Mouse (Mus musculus) heart, adult 11 months (tissue): ENCODE results near the gene Tas2r105.

Source experiments
- DNase-seq: peaks from one replicate; pipeline ENCODE4 v3.0.0; 2022

Tas2r105 gene

GRCm38 (mm10) chr6:131687395-131687794, at the start of gene Tas2r105:
Gene Tas2r105 (minus strand): TSS chr6:131687495.
- DNase-seq: no peak

DNA sequence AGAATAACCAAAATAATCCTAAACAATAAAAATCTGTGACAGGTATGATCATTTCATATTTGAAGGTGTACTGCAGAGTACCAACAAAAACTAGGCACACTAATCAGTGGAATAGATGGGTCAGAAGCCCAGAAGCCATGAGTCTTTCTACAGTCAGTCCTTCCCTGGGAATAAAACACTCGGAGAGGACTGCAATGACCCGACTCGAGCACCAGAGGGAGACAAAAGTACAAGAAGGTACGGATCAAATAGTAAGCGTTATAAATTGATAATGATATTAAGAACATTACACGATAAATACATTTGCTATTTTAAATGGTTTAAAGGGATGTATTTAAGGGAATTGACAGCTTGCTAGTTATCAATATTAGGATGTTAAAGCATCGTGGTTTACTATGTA, 25.5 kb upstream of the Tas2r105 start:
- DNase-seq: no peak

DNA sequence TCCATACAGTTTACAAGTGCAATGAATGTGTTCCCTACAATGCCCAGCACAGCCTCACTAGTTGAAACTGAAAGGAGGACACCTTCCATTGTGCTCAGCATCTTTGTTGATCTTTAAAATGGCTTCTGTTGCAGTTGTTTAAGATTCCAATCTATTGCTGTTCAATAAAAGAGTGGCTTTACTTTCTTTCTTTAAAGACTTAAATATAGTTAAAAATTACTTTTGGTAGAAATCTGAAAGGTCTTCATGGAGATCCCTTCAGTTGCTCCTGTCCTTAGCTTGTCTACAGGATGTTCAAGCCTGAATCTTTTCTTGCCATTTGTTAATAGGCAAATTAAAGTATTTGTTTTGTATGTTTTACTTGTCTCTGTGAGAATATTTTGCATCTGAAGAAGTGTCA, 2.7 kb upstream of the Tas2r105 start, which contains the start of gene Tas2r114:
Gene Tas2r114 (minus strand): TSS at position 101 of the 400 bp plus-strand sequence.
- DNase-seq: no peak

- no peak for DNase-seq
Measured at GRCm38 (mm10) chr6:131685644-131686043, 1.7 kb downstream of the Tas2r105 start, which contains the start of gene Tas2r104. Gene Tas2r104 (minus strand): TSS chr6:131685744.

DNA sequence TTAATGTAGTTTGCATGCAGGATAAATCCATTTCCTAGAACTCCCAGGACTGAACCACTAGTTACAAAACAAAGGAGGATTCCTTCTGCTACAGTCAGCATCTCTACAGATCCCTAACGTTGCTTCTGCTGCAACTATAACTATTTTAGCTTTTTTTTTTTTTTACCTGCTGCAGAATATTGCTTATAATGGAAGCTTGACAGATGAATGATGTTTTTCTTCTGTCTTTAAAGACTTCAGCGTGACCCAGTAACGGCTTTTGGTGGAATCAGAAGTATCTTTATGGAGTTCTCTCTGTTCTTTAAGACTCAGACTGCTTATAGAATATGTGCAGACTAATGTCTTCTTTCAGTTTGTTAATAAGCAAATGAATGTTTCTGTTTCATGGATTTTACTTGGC, 8.5 kb downstream of the Tas2r105 start, which contains the start of gene Tas2r106:
Gene Tas2r106 (minus strand): TSS at position 101 of the 400 bp plus-strand sequence.
- DNase-seq: no peak

DNA sequence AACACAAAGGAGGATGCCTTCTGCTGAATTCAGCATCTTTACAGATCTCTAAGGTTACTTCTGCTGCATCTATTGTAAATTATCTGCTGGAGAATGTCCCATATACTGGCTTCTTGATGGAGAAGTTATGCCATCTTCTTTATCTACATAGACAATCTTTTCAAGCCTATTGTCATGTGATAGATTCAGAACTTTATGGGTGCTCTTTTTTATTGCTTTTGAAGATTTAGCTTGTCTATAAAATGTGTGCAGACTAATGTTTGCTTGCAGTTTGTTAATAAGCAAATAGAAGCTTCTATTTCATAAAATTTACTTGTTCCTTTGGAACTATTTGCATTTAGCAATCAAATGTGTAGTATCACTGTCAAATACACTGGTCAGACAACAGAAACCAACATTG, 27.2 kb downstream of the Tas2r105 start, which contains the start of gene Tas2r107:
Gene Tas2r107 (minus strand): TSS at position 101 of the 400 bp plus-strand sequence.
- DNase-seq: no peak
